Mouse (Mus musculus) fibroblast of lung, adult 2 months (primary cell): ENCODE data around the gene Epb41l4b.

Experiments used
- DNase-seq: peaks from one replicate; pipeline ENCODE4 v3.0.0-alpha.2; 2011; ENCODE audit warnings: low read depth

Epb41l4b gene

DNA sequence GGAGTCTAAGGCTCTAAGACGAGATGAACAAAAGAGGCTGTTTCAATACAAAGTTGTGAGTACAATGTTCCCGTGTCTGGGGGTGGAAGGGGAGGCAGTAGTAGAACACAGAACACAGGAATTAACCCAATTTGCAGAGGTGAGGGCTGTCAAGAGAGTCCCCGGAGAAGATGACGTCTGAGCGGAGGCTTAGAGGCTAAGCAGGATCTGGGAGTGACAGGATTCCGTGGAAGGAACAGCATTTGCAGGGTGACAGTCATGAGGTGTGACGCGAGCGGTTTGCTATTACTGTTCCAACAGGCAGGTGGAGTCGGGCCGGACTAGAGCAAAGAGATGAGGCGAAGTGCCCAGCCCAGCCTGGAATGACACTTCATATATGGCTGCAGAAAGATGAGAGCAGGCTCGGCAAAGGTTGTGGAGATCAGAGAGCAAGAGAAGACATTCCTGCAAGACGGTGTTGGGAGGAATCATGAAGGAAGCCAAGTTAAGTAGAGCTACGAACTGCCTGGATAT is 82.9 kb downstream of the Epb41l4b start:
- no peak for DNase-seq

DNA sequence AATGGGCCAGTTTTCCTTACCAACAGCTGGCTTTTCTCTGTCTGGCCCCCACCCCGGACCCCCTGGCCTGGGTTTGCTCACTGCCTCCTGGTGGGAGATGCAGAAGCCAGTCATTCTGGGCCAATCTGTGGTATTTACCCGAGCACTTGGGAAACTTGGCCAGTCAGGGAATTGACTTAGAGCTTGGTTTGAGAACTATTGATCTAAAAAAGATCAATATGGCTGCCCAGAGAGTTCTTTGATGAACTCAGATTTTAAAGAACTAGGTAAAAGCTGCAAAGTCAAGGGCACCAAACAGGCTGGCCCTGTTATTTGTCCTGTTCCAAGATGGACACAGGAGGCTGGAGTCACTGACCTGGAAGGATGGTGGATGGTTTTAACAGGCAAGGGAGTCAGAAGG is 84.6 kb downstream of the Epb41l4b start:
- DNase-seq, result no peak

DNA sequence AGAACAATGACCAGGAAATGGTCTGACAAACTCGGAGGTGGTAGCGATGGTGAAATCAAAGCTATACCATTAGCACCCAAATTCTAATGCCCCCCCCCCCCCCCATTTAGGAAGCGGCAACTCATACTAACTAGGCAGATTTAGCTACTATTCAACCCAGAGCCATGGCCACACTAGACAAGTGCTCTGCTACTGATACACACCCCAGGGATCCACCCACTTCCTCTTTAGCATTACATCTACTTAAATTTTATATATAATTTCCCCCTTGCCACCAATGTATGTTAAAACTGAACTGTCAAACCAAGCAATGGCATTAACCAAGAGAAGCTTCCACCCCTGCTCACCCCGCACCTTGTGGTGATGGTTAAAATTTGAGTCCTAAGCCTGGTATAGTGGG is 85.6 kb downstream of the Epb41l4b start:
- DNase-seq, result no peak

DNA sequence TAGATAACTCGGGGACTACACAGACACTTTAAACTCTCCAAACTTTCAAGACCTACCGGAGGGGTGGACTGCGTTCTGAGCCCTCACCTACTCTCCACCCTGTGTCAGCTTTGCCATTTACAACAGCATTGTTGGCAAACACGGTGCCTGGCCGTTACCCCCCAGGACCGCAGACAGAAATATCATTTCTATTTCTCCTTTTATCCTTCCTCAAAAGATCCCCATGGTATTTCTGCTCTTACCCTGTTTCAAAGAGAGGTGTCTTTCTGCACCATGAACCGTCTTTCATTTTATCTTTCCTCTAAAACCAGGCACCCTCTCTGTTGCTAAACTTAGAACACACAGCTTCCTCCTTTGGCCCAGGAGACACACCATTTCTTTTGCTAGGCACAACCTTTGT is 87.6 kb downstream of the Epb41l4b start:
- no peak for DNase-seq

DNA sequence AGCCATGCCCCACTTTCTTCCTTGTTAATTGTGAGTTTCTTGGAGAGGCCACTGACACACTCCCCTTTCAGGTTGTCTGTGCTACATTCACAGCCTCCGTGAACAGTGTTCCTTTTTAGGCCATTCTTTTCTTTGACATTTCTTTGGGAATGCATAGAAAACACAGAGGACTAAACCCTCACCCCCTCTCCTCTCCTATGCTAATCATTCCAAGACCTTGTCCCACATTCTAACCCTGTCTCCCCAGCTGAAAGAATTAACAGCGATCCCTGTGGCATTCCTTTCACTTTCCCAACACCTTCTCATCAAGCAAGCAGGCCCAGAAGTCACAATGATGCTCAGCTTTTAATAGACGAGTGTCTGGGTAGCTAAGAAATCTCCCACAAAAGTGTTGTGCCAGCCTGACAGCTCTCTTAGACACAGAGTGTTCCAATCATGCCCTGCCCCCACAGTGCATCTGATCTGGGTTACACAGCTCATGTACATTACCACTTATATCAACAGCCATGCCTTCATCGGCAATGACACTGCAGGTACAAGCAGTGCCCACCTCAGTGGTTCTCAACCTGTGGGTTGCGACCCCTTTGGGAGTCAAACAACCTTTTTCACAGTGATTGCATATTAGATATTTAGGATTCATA is 93.8 kb downstream of the Epb41l4b start:
- DNase-seq, result no peak

DNA sequence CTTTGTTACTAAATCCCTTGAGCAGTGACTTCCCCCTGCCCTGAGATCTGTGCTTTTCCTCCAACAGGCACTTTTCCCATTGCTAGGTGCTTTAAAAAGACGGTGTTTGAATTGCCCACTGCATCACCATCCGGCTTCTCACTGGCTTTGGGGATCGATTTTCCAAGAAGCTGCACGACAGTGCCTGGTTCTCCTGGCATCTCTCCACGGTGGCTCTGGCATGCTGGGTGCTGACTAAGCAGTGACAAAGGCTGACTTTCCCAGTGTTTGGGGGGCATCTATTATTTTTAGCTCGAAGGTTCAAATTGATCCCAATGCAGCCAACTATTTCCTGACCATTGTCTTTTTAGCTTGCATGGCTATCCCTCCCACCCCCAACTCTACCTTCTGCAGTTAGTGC is 94.7 kb downstream of the Epb41l4b start:
- no peak for DNase-seq

DNA sequence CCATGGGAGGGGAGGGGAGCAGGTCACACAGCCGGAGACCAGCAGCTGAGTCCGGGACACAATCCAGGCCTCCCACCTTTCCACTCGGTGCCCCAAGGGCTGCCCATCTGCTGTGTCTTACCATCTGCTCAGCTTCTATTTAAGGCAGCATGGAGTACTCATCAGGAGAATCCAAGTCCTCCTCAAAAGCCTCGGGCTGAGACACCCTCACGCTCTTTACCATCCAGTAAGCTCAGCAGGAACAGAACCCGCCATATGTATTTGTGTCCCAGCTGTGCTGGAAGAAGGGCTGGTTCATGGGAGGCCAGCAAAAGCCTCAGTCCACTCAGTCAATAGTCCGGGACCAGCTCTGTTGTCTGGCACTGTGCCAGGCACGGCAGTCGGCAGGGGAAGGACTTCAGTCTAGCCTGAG is 97.1 kb downstream of the Epb41l4b start:
- DNase-seq, result no peak

DNA sequence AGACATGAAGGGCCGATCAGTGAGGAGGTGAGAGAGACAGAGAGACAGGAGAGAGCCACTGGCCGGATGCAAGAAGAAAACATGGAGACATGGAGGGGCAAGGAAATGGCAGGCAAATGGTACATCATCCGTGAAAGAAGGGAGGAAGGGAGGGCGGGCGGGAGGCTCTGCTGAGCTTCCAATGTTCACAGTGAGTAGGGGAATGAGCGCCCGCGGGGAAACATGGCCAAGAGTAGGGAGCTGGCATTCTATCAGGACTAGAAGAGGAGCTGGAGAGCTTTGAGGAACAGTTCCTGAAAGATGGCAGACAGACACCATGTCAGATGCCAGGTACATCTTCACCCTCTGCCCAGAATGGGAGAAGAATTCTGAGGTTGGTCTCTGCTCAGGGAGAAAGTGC is 99.6 kb downstream of the Epb41l4b start:
- DNase-seq, result no peak

DNA sequence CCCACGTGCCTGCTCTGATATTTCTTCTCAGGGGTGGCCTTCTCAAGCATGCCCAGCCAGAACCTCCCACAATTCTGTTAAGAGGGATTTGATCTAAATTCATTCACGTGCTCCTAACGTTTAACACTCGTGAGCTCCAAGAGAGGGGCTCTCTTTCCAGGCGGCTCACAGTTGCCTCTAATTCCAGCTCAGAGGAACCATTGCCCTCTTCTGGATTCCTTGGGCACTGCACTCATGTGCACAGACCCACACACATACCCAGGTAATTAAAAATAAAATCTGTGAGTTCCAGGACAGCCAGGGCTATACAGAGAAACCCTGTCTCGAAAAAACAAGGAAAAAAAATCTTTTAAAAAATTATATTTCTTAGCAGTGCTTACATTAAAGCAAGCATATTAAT is 101.6 kb downstream of the Epb41l4b start:
- no peak for DNase-seq

DNA sequence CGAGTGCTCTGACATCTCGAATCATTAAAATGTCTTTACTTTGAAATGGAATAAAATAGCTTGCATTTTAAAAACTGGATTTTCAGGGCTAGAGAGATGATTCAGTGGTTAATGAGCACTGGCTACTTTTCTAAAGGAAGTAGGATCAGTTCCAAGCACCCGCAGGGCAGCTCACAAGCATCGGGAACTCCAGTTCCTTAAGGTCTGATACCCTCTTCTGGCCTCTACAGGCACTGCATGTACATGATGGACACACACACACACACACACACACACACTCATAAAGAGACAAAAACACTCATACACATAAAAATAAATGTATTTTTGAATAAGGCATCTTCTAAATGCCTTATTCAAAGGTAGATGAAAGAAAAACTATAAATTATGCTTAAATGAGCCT is 102.0 kb downstream of the Epb41l4b start:
- DNase-seq, result no peak

DNA sequence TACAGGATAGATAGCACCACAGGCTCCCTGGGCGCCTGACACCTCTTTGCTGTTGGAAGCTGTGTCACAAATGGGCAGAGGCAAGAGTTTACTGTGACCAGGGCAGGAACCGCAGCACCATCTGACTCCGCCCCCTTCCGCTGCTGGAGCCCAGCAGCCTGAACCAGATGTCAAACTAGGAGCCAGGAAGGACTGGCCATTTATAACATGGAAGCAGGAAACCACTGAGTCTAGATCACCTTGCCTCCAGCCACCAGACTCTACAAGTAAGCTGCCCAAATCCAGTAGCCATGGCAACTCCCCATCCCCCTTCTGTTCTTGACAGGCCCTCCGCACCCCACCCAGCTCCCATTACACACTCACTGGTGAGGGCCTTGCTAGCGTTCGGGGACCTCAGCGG is 102.8 kb downstream of the Epb41l4b start:
- DNase-seq, result no peak

DNA sequence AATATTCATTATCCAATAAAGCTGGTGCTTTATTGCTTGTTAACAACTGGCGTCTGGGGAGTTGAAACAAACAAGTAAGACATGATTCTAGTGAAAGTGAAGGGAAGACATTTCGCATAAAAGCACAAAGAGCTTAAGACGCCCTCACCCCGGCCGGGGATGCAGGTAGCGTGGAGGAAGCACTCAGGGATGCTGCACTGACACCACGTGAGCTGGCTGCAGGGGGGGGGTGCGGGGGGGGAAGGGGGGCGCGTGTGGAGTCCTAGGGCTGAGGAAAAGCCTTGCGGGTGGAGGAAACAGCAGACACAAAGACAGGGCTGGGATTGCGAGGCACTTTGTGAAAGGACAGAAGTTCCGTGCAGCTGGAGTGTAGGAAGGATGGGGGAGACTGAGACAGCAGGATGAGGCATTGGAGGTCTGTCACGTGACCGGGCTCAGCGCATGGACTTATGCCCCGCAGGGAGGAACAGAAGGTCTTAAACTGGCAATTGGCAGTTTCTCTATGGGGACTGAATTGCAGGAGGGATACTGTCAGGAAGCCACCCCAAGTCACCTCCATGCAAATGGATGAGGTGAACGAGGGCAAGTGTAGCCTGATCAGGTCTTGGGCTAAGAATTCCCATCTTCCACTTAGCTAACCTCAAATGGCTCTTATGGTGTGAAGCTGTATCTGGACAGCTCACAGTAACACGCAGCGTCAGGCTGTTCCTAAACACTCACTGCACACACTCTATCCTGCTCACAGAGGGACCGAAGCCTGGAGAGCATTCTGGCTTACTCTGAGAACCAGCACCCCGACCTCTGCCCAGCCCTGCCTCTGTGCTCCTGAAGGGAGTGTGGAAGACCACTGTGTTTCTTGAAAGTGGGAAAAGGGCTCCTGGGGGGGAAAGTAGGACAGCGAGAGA is 103.9 kb downstream of the Epb41l4b start:
- DNase-seq, result no peak

DNA sequence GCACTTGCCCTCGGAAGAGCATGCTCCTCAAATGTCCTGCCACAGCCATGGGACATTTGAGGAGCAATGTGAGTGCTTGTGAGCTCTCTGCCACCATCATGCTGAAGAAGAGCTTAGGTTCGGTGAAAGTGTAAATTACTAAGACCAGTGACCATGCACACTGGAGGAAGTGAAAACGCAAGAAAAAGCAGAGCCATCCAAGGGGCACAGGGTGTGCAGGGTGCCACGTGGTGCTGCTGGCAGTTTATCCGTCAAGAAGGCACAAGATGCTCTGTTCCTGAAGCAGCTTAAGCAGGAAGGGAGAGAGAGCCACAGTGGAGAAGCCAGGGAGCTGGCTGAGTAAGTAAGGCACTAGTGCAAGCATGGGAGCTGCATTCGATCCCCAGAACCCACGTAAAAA is 105.7 kb downstream of the Epb41l4b start:
- DNase-seq, result no peak

DNA sequence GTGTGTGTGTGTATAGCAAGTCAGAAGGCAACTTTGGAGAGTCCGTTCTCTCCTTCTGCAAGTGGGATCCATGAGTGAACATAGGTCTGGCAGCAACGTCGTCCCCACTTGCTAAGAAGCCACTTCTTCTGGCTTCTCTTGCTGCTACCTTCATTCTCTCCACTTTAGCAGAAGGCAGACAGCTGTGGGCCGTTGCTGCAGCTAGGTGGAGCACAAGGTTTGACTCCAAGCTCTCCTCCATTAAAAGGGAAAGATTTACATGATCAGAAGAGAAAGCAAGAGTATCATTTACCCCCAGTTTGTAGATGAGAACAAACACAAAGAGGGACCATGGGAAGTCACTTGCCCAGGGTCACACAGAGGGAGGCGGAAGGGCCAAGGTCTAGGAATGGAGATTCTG is 109.1 kb downstream of the Epb41l4b start:
- no peak for DNase-seq

DNA sequence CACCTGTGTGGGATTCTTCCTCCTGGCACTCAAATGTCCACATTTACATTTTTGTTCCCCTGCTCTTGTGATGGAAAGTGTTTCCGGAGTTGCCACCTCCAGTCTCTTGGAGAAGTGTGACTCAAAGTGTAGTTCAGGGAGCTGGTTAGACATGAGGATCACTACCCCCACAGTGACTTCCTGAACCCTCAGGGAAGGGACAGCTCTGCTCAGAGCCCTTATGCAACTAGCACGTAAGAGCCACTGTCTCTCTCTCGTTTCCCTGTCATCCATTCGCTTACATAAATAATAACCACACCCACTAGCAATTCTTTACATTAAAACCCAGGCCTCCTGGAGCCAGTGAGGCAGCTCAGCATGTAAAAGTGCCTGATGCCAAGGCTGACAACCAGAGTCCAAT is 111.8 kb downstream of the Epb41l4b start:
- DNase-seq, result no peak

DNA sequence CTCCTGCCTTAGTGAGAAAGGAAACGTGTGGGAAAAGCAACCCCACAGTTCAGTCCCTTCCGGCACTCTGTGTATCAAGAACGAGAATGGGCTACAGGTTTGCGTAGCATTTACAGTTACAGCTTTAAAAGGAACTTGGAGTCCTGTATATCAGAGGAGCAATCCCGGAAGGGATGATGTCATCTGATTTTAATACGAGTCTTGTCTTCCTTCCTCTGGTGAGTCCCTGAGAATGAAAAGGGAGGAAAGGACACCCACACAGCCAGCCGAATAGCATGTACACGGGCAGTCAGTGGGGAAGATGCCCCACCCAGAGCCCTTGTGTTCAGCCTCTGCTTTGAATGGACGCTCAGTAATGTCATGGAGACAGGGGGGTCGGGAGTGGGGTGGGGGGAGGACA is 115.3 kb downstream of the Epb41l4b start:
- no peak for DNase-seq

DNA sequence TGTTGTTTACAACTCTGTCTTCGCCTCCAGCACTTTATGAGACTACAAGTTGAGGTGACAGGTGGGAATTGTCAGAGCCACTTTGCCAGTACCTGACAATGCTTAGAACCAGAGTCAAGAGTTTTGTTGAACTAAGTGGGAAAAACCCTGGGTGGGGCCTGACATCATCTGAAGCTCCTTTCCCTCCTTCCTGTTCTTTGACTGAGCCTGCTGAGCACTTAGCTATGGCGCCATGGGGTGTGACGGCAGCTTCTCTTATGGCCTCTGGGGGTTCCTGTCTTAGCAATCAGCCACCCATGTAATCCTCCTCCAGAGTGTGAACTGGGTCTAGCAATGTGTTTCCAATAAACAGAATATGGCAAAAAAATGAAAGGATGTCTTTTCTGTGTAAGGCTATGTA is 119.7 kb downstream of the Epb41l4b start:
- no peak for DNase-seq

DNA sequence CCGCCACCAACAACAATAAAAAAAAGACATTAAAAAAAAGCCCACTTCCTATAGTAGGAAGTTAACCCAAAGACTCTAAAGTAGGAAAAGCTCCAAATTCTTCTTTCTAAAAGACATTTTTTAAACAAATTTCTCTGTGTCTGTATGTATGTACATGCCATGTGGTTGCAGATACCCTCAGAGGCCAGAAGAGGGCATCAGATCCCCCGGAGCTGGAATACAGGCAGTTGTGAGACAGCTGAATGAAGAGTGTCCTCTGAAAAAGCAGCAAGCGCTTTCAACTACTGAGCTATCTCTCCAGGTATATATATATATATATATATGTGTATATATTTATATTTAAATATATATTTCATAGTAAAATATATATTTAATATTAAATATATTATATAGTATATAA is 121.9 kb downstream of the Epb41l4b start:
- DNase-seq, result no peak

DNA sequence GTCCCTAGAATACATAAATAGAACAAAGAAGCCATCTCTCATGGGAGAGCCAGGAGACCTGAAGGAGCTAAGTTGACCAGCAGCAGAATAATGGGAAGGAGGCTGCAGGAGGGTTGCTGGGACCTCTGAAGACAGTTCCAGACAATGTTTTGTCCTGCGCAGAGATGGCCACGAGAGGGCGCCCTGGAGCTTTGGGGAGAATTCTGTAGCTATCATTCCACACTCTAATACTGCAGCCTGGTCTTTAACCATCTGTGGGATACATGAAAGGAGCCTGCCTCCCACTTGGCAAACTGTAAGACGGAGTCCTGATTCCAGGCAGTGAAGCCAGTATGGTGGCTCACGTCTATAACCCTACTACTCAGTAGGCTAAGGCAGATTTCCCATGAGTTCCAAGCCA is 126.0 kb downstream of the Epb41l4b start:
- peak; percentile 26 for DNase-seq

DNA sequence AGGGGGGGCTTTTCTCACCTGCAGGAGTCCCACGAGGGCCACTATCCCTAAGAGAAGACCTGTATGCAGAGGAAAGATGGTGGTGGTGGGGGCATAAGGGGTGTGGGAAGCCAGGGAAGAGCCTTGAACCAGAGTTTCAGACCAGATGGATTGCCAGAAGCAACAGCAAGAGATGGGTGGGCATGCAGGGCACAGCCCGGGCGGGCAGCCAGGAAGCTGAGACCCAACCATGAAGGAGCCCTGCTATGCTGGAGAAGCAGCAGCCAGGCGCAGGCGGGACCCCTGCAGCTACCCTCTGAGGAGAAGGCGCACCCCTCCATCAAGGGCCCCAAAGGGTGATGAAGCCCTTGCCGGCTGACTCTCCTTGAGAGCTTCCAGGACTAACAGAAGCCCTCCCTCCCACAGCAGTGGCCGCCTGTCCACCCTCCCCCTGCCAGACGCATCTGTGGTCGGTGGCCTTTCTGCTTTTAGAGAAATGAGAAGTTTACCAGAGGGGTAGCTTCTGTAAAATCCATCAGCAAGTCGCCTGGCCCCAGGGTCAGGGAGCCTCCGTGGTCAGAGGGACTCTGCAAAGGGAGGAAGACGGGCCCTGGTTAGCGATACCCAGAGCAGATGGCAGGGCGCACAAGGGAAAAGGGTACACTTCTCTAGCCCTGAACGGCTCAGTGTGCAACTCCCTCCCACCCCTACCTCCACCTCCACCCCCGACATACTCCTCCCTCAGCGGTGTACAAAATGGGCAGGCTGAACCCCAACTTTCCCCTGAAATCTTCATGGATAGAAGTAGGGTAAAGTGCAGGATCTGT is 126.7 kb downstream of the Epb41l4b start:
- DNase-seq, result no peak

DNA sequence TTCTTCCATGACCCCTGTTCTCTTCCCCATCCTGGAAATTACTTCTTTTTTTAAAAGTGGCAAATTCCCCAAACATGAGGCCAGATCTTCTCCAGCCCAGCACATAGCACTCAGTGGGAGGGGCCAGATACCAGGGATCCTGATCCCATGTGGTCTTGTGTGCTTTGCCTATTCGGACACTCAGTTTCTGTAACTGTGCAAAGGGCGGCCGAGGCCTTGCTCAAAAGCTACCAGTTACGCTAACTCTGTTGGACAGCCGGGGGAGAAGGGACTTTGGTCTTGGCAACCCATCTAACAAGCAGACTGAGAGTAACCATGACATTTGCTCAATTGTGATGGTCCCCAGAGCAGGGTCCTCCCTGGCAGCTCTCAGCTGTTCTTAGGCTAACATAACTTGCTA is 128.2 kb downstream of the Epb41l4b start:
- no peak for DNase-seq

DNA sequence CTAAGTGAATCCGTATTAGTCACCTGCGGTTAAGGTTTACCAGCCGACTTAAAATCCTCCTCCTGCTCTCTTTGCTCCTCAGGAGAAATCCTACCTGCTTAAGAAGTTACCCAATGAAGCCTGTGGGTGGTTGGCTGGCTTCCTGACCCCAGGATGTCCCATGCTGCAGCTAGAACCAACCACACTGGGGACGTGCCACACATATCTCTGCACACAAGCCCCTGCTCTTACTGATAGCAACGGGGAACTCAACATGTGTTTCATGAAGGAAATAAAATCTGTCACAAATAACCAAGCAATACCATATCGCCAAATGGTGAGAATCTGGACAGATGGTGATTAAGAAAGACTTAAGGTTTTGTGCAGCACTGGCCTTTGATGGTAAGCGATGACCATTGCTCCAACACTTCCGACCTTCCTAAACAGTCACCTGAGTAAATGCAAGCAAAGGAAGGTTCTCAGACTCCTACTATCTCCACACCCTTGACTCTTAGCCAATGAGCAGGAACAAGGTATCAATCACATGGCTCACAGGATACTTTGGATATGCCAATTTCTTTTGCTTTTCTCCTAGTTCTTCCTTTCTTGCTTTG is 131.7 kb downstream of the Epb41l4b start:
- no peak for DNase-seq
